Mouse (Mus musculus) mature B cell (primary cell): Measurements from ENCODE around the gene Inafm2.

Experiments used
- in situ Hi-C: fragments of 300-500 bp; cut with MboI; formaldehyde crosslinking; loops from 2 replicates; pipeline ENCODE4 v1.14.3; 2019

The Inafm2 gene

GRCm38 (mm10) chr2:118779504-118780480 lies 34.2 kb downstream of the Inafm2 start, which contains the start of gene Disp2:
TSS of gene Disp2 (plus strand) at chr2:118779719.
- in situ Hi-C loops, result no loop called here

GRCm38 (mm10) chr2:118781115-118781514 lies 35.6 kb downstream of the Inafm2 start:
- in situ Hi-C loops, result no loop called here

GRCm38 (mm10) chr2:118782303-118782702 lies 36.7 kb downstream of the Inafm2 start:
- in situ Hi-C loops, result no loop called here

GRCm38 (mm10) chr2:118783093-118783492 lies 37.5 kb downstream of the Inafm2 start:
- in situ Hi-C loops, result no loop called here

DNA sequence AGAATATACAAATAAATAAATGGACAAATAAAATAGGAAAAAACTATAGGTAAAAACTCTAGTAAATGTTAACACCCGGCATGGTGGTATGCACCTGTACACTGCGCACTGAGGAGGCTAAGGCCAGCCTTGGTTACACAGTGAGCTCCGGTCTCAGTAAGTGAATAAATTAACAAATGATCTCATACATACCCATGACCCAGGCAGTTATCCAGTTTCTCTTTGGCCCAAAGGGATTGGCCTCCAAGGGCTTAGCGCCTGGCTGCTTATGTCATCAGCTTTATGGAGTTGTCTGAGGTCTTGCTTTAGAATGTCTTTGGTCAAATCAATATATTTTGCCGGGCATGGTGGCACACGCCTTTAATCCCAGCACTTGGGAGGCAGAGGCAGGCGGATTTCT lies 38.1 kb downstream of the Inafm2 start:
- in situ Hi-C loops, result no loop called here

DNA sequence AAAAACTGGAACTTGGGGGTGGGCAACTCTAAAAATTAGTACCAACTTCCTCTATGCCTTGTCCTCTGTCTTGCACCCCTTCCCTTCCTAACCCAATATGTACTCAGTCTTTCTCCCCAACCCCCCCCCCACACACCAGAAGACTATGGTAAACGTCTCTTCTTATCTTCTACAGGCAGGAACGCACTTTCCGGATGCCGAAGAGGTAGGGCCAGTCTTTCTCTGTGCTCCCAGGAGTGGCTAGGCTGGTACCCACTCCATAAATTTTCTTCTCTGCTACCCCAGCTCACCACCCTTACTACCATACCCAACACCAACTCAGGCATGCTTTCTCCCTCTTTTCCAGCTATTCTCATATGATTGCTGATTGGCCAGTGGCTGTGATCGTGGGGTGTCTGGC lies 41.0 kb downstream of the Inafm2 start:
- in situ Hi-C loops, result no loop called here

DNA sequence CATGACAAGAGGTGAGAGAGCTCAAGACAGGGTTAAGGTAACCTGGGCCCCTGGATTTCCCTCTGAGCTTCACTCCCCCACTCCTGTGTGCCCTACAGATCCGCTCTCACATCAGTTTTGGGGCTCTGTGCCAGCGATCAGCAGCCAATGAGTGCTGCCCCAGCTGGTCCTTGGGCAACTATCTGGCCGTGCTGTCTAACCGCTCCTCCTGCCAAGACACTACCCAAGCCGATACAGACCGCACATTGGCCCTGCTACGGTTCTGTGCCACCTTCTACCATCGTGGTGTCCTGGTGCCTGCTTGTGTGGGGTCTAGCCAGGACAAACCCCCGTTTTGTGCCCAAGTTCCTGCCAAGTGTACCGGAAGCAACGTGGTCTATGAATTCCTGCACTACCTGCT lies 43.9 kb downstream of the Inafm2 start:
- in situ Hi-C loops, result no loop called here

DNA sequence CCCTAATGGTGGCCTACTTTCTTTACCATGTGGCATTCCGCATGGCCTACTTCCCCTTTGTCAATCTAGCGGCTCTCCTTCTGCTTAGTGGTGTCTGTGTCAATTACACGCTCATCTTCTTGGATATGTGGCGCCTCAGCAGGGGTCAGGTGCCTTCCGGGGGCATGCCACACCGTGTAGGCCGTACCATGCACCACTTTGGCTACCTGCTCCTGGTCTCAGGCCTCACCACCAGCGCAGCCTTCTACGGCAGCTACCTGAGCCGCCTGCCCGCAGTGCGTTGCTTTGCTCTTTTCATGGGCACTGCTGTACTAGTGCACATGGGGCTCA lies 44.6 kb downstream of the Inafm2 start:
- in situ Hi-C loops, result no loop called here

DNA sequence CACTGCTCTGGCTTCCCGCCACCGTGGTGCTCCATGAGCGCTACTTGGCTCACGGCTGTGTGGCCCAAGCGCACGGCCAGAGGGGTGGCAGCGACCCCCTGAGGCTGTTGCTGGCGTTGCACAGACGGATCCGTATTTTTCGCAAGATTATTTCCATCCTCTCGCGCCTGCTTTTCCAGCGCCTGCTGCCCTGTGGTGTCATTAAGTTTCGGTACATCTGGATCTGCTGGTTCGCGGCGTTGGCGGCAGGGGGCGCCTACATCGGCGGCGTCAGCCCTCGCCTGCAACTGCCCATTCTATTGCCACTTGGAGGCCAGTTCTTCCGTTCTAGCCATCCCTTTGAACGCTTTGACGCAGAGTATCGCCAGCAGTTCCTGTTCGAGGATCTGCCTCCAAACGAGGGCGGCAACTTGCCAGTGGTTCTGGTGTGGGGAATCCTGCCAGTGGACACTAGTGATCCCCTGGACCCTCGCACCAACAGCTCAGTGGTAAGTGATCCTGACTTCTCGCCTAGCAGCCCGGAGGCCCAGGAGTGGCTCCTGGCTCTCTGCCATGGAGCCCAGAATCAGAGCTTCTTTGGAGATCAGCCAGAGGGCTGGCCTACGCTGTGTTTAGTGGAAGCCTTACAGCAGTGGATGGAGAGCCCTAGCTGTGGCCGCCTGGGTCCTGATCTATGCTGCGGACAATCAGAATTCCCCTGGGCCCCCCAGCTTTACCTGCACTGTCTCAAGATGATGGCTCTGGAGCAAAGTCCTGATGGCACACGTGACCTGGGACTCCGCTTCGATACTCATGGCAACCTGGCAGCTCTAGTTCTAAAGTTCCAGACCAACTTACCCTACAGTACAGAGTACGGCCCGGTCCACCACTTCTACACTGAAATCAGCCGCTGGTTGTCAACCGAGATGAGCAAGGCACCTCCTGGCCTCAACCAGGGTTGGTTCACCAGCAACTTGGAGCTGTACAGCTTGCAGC lies 45.3 kb downstream of the Inafm2 start:
- in situ Hi-C loops, result no loop called here

DNA sequence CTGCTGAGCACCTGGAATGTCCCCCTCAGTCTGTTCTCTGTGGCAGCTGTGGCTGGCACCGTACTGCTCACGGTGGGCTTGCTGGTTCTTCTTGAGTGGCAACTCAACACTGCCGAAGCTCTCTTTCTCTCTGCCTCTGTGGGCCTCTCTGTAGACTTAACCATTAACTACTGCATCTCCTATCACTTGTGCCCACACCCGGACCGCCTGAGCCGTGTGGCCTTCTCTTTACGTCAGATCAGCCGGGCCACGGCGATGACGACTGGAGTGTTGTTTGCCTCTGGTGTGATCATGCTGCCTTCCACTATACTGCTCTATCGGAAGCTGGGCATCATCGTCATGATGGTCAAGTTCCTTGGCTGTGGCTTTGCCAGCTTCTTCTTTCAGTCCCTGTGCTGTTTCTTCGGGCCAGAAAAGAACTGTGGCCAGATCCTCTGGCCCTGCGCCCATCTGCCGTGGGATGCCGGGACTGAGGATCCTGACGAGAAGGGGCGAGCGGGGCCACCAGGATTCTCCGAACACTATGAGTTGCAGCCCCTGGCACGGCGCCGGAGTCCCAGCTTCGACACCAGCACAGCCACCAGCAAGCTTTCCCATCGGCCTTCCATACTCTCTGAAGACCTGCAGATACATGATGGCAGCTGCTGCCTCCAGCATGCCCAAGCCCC lies 46.2 kb downstream of the Inafm2 start:
- in situ Hi-C loops, result no loop called here

DNA sequence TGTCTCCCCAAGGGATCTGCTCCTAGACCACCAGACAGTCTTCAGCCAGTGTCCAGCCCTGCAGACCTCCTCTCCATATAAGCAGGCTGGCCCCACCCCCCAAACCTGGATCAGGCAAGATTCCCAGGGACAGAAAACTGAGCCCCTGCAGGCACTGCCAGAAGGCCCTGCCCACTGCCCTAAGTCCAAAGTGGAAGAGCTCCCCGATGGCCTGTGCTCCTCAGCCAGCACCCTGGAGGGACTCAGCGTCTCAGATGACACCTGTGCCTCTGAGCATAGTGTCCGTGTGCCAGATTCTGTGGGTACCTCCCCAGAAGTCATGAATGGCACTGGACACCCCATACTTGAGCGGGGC lies 46.7 kb downstream of the Inafm2 start:
- in situ Hi-C loops, result no loop called here

DNA sequence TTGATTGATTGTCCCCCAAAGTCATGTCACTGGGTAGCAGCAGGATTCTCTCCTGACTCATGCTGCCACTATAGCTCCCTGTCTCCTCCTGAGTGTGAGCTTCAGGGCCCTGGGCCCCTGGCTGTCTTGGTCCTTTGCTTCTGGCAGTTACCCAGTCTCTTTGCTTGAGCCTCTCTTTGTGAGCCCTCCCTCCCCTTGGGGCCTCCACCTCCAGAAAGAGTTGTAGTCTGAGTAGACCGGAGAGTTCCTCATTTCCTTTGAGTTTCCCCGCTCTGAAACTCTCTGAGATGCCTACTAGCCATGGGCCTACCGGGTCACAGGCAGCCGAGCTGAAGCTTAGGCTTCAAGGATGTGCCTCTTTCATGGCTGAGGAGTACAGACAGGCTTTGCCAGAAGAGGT lies 48.1 kb downstream of the Inafm2 start:
- in situ Hi-C loops, result no loop called here
